Mouse (Mus musculus) adrenal gland, postnatal 36 days (tissue): ENCODE measurements around the gene Hsf3. TPM values are rescaled to one million over a fixed set of nuclear protein-coding genes. Genes with fewer than 3 reads are reported as not detected.
"Not testable (repeated sequence)": the region's sequence is repeated elsewhere in the genome, so short reads cannot be mapped to it uniquely, and the experiment has no call there.

Source experiments
- DNase-seq, 2 experiments: peaks; one replicate each; pipeline ENCODE4 v3.0.0; 2021; ENCODE audit warnings: mixed read lengths in 1 of 2
- long read RNA-seq, 2 experiments: library from polyadenylated mRNA; stranded (forward); transcript quantifications; one replicate each; pipeline ENCODE4 v2.0.0; 2021; ENCODE audit warnings: borderline sequencing depth in 2 of 2
- total RNA-seq, 2 experiments: library from RNA; stranded (reverse); gene quantifications; 2 replicates each; pipeline ENCODE4 v1.2.3; 2021

Gene Hsf3
- not detected for total RNA-seq
- long read RNA-seq, experiment 1 = 0 reads
- long read RNA-seq, experiment 2 = 0 reads

- peak; percentile 4 to 23 for DNase-seq
These were observed at the start of gene Hsf3 for GRCm38 (mm10) chrX:96456201-96456963. TSS of gene Hsf3 (minus strand) at chrX:96456294.

GRCm38 (mm10) chrX:96501580-96501979 lies 45.5 kb upstream of the Hsf3 start:
- peak in 1 of 2 experiments; percentile 0 for DNase-seq

GRCm38 (mm10) chrX:96455149-96455548 lies 945 bp downstream of the Hsf3 start, which contains the start of gene Heph:
TSS of gene Heph (plus strand) at chrX:96455359.
- no peak for DNase-seq

GRCm38 (mm10) chrX:96419383-96419782 lies 36.7 kb downstream of the Hsf3 start:
- no peak for DNase-seq

- DNase-seq = no peak
These were observed 38.4 kb downstream of the Hsf3 start for GRCm38 (mm10) chrX:96417733-96418132.

- no peak for DNase-seq
These were observed 39.1 kb downstream of the Hsf3 start for GRCm38 (mm10) chrX:96416970-96417369.

GRCm38 (mm10) chrX:96415351-96415750 lies 40.7 kb downstream of the Hsf3 start:
- DNase-seq = not testable (repeated sequence)

GRCm38 (mm10) chrX:96339108-96339507 lies 117.0 kb downstream of the Hsf3 start:
- DNase-seq = no peak

GRCm38 (mm10) chrX:96329764-96330163 lies 126.3 kb downstream of the Hsf3 start:
- peak in 1 of 2 experiments; percentile 1 for DNase-seq

- DNase-seq = no peak
These were observed 162.8 kb downstream of the Hsf3 start, which contains the start of gene Vsig4 for GRCm38 (mm10) chrX:96293338-96293737. TSS of gene Vsig4 (minus strand) at chrX:96293438.

GRCm38 (mm10) chrX:96256509-96256908 lies 199.6 kb downstream of the Hsf3 start:
- DNase-seq = no peak

Other genes starting within 250 kb of the Hsf3 start
- gene Vsig4, start 162.9 kb downstream of the Hsf3 start, total RNA-seq = not detected
- 1 to 10 TPM; 7.0 to 8.8 TPM for gene Heph, start 935 bp downstream of the Hsf3 start, total RNA-seq